13 mouse cellular contexts compared by ENCODE assay signal in the genomic region with DNA sequence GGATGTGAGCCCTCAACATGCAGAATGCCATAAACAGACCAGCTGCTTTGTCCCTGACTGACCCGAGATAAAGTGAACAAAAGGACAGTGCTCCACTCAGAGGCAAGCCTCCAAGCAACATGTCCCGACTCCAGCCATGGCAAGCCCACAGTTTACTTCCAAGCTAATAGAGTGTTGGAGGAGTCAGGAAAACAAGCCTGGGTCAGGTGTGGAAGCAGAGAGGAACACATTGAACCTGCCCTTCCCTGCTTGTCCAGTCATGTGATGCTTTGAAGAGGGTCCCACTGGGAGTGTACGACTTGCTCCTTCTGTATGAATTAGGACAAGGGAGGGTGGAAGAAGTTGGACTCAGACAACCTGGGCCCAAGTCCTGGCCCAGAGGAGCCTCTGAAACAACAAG.
"Had no signal": no experiment of that assay in that cellular context is flagged by ENCODE, and none has a peak within 500 bp of the region (broad histone marks: within the 10 kb centered on the region; RNA-seq: fewer than 3 reads in every experiment).

No protein-coding gene starts in this region.

- H3K9me3 ChIP-seq: limb, embryonic 15.5 days; midbrain, embryonic 12.5 days; neural tube, embryonic 15.5 days had no signal

- H3K9ac ChIP-seq: limb, embryonic 15.5 days; liver, embryonic 14.5 days; lung, embryonic 14.5 days; midbrain, embryonic 12.5 days; neural tube, embryonic 15.5 days had no signal

- H3K4me3 ChIP-seq: left cerebral cortex, adult 2 months; limb, embryonic 15.5 days; midbrain, embryonic 12.5 days; myocyte; neural tube, embryonic 15.5 days had no signal

- H3K36me3 ChIP-seq: limb, embryonic 15.5 days; midbrain, embryonic 12.5 days; neural tube, embryonic 15.5 days had no signal

- DNase-seq: kidney, adult 8-10 months; kidney, postnatal 25 days; right cerebral cortex, adult 18-20 months; right cerebral cortex, postnatal 25 days; thymus, postnatal 36 days had no signal

- H3K4me2 ChIP-seq: limb, embryonic 15.5 days; lung, embryonic 14.5 days; midbrain, embryonic 12.5 days; neural tube, embryonic 15.5 days had no signal

- H3K4me1 ChIP-seq: limb, embryonic 15.5 days had no signal

- ATAC-seq: intestine, embryonic 16.5 days had no signal

- H3K27ac ChIP-seq: left cerebral cortex, adult 2 months; limb, embryonic 15.5 days; liver, embryonic 14.5 days; midbrain, embryonic 12.5 days; neural tube, embryonic 15.5 days had no signal

- H3K27me3 ChIP-seq: limb, embryonic 15.5 days; midbrain, embryonic 12.5 days; neural tube, embryonic 15.5 days had no signal
